Mouse (Mus musculus) adrenal gland, adult (tissue): ENCODE results near the gene Cryba2.

ENCODE experiments used
- DNase-seq, 2 experiments: peaks; one replicate each; pipeline ENCODE4 v3.0.0; 2022 to 2023; ENCODE audit warnings: low spot score in 1 of 2; ENCODE audit not compliant: inconsistent age in 2 of 2

The Cryba2 gene

GRCm38 (mm10) chr1:74893134-74893855, at the start of gene Cryba2:
Cryba2 (minus strand) TSS chr1:74893143.
- peak; percentile 41 to 78 for DNase-seq

- no peak for DNase-seq
These were observed 48.9 kb upstream of the Cryba2 start for GRCm38 (mm10) chr1:74941651-74942360.

- no peak for DNase-seq
These were observed 46.8 kb upstream of the Cryba2 start for GRCm38 (mm10) chr1:74939762-74940161.

- DNase-seq = no peak
These were observed 43.4 kb upstream of the Cryba2 start for GRCm38 (mm10) chr1:74936221-74936830.

GRCm38 (mm10) chr1:74935402-74935801, 42.5 kb upstream of the Cryba2 start, which contains the start of gene Cfap65:
Cfap65 (minus strand) TSS chr1:74935599.
- peak; percentile 38 to 81 for DNase-seq

GRCm38 (mm10) chr1:74927621-74928296, 34.8 kb upstream of the Cryba2 start:
- no peak for DNase-seq

- DNase-seq = peak; percentile 47 to 84
These were observed 33.8 kb upstream of the Cryba2 start for GRCm38 (mm10) chr1:74926721-74927120.

GRCm38 (mm10) chr1:74924464-74924863, 31.5 kb upstream of the Cryba2 start:
- no peak for DNase-seq

- peak in 1 of 2 experiments; percentile 54 for DNase-seq
These were observed 22.8 kb upstream of the Cryba2 start for GRCm38 (mm10) chr1:74915706-74916105.

GRCm38 (mm10) chr1:74902191-74902590, 9.2 kb upstream of the Cryba2 start:
- peak in 1 of 2 experiments; percentile 31 for DNase-seq

- peak; percentile 48 to 86 for DNase-seq
These were observed 8.7 kb upstream of the Cryba2 start for GRCm38 (mm10) chr1:74901686-74902085.

GRCm38 (mm10) chr1:74900341-74901285, 7.7 kb upstream of the Cryba2 start:
- peak; percentile 51 to 63 for DNase-seq

GRCm38 (mm10) chr1:74898656-74899431, 5.9 kb upstream of the Cryba2 start:
- peak in 1 of 2 experiments; percentile 30 for DNase-seq

GRCm38 (mm10) chr1:74897976-74898375, 5.0 kb upstream of the Cryba2 start:
- DNase-seq = peak in 1 of 2 experiments; percentile 37

GRCm38 (mm10) chr1:74894966-74895365, 2.0 kb upstream of the Cryba2 start:
- DNase-seq = peak; percentile 49 to 78

- no peak for DNase-seq
These were observed 401 bp downstream of the Cryba2 start for GRCm38 (mm10) chr1:74892351-74893133.

- peak in 1 of 2 experiments; percentile 66 for DNase-seq
These were observed 1.4 kb downstream of the Cryba2 start for GRCm38 (mm10) chr1:74891513-74891912.

- peak in 1 of 2 experiments; percentile 28 for DNase-seq
These were observed 7.4 kb downstream of the Cryba2 start, which contains the start of gene Fev for GRCm38 (mm10) chr1:74885369-74886042. Fev (minus strand) TSS chr1:74885419.
